Mouse (Mus musculus): ENCODE measurements around the gene Dda1.

DNA sequence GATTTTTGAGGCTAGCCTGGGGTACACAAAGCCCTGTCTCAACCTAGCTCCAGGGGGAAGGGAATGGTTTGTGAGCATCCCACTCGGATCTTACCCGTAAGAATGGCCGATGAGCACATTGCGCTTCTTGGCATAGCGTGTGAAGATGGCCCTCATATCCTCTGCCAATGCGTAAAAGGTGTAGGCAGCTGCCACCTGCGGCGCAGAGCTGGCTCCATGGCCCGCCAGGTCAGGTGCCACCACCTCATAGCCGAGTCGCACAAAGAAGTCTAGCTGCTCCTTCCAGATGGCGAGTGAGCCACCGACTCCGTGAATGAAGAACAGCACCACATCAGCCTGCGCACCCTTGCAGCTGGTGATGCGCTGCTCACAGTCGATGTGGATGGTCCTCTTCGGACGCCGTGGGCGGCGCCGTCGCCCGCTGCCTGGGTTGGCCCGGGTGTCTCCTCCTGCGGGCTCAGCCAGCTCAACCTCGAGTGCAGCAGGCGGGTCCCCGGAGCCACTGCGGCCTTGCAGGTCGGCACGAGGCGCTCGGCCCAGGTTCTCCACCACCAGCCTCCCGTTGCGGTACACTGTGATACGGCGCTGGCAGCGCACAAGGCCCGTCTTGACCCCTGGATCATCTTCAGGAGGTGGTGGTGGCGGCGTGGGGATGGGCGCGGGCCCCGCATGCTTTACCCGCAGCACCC lies 7.7 kb upstream of the Dda1 start:
- TF ChIP-seq CTCF (IDR thresholded peaks at IDR 0.05; ENCODE audit: extremely low read depth, insufficient read depth, insufficient read length, insufficient replicate concordance) (no peak), POLR2A (IDR thresholded peaks at IDR 0.05; ENCODE audit: low read depth, low read length) (no peak)
